Mouse (Mus musculus): ENCODE measurements around the gene Mrpl11. TPM values are rescaled to one million over a fixed set of nuclear protein-coding genes. Genes with fewer than 3 reads are reported as not detected.
"Not testable (repeated sequence)": the region's sequence is repeated elsewhere in the genome, so short reads cannot be mapped to it uniquely, and the experiment has no call there.

Mrpl11 gene
- total RNA-seq (2015; ENCODE audit: low replicate concordance) (4.7 and 8.0 TPM in 2 replicates), total RNA-seq (2017; ENCODE audit: low replicate concordance) (10.5 and 14.1 TPM in 2 replicates)

DNA sequence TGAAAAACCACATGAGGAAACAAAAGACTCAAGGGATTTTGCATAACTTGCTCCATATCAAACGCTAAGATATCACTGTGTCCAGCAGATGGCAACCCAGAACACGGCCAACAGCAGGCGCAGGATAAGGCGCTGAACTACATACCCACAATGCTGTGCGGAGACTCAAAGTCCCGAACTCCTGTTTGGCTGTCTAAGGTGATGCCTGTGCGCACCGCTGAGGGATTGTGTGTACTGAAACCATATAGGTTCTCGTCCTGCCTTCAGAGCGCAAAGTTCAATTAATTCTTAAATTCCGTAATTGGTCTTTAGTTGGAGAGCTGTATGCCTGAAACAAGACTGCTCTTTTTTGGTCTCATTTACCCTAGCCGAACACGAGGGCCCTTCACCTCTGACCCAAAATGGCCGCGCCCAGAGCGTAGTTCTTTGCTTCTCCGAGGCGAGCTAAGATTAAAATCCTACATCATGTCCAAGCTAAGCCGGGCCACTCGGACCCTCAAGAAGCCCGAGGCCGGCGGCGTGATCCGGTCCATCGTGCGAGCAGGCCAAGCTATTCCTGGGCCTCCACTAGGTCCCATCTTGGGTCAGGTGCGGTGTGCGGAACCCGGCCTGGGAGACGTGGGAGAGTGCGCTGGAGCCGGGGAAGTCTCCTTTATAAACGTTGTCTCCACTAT, at the start of gene Mrpl11:
Gene Mrpl11 (plus strand): TSS at position 220 of the 674 bp plus-strand sequence.
- ATAC-seq (replicated peaks; ENCODE audit: low FRiP score, poor library complexity, severe bottlenecking) = peak; percentile 97

DNA sequence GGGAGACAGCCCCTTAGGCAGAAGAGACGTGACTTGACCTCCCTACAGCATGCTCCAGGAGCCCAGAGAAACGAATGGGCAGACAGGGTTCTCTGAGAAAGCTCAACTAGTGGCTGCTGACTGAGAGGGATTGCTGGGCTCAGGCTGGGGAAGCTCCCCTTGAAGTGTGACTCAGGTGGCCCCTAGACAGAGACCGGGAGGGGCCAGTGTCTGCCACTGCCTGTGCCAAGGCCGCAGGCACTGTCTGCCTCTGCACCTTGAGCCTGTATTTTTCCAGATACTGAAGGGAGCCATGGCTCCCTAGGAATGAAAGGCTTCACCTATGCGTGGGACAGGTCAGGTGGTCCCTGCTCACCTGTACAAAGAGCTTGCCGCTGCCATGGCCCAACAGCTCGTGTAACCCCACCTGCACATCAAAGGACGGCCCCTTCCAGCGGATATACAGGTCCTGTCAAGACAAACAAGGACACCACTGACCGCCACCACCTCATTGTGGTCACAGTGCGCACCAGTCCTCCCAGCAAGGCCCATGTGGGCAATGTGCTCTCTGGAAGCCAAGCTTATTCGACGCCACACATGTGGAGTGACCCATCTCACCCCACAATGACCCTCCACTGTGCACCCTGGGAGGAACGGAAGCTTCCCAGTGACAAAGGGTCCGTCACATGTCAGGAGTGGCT, 45.9 kb upstream of the Mrpl11 start:
- ATAC-seq (replicated peaks; ENCODE audit: low FRiP score, poor library complexity, severe bottlenecking) = no peak

DNA sequence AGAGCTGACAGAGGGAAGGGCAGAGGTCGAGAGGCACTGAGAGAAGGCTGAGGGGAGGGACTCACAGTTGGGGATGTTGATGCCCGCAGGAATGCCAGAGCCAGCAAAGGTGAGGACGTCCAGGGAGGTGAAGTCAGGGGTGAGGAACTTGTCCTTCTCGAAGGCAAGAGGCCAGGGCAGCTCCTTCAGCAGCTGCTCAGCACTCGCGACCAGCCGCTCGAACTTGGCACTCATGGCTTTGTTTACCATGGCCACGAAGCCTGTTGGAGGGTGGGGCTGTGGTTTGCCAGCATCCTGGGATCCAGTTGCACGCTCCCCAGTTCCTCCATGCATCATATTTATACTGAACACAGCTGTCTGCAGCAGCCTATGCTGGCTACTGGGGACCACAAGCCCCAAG, 45.1 kb upstream of the Mrpl11 start:
- ATAC-seq (replicated peaks; ENCODE audit: low FRiP score, poor library complexity, severe bottlenecking) = no peak

DNA sequence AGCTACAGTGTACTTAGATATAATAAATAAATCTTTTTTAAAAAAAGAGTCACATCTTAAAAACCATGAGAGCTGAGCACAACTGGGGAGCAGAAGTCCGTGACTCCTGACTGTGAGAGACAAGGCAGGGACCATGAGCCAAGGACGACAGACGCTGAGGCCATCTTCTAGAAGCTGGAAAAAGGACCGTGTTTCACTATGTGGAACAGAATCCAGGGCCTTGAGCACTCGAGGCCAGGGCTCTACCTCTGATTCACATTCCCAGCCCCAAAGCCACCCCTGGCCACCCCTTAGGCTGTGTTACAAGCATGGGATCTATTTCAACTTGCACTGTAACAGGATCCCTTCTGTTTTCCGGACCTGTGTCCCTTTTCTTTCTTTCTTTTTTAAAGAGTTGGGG, 42.3 kb upstream of the Mrpl11 start:
- ATAC-seq (replicated peaks; ENCODE audit: low FRiP score, poor library complexity, severe bottlenecking) = no peak

DNA sequence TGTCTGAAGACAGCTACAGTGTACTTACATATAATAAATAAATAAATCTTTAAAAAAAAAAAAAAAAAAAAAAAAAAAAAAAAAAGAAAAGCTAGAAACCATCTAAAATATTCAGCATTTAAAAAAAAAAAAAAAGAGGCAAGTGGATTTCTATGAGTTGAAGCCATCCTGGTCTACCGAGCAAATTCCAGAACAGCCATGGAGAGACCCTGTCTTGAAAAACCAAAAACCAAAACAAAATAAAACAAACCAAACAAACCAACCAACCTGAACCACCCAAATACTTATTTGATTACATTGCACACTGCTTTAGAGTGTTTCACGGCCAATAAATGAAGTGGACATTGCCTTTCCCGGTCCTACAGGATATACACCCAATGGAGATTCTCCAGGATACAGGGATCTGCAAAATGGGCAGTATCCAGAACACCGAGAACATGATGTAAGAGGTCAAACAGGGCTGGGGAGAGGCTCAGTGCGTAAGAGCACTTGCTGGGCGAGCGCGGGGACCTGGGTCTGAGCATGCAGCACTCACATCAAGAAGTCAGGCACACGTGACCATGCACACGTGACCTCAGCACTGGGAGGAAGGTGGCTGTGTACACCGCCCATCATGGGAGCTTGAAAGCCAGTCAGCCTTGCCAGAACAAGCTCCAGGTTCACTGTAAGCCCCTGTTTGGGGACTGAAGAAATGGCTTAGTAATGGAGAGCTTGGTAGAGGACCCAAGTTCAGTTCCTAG, 36.7 kb upstream of the Mrpl11 start:
- ATAC-seq (replicated peaks; ENCODE audit: low FRiP score, poor library complexity, severe bottlenecking) = no peak

DNA sequence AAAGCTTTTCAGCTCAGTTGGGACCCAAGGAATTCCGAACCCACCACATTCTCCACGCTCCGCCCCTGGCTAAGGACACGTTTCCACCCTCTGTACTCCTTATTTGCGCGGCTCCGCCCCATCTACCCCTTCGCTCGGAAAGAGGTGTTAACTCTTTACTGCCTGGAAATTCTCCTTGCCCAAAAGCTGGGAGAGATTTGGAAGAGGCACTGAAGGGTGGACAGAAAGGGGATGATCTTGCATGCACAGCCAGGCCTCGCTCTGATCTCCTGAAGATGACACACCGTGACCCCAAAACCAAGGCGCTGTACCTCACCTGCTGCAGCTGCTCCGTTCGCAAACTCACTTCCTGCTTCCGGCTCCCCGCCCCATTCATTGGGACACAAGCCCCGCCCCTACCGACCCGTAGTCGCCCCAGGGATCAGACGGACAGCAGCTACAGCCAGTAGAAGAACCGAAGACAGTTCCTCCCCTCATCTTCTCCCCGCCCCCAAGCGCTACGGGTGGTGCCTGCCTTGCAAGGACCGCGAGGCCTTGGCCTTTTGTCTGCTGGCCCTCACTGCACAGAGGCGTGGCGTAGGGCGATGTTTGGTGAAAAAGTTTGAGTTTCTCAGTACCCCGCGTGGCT, 33.9 kb upstream of the Mrpl11 start, which contains the start of gene Dpp3:
Gene Dpp3 (minus strand): TSS at position 384 of the 628 bp plus-strand sequence.
- peak; percentile 99 for ATAC-seq (replicated peaks; ENCODE audit: low FRiP score, poor library complexity, severe bottlenecking)

DNA sequence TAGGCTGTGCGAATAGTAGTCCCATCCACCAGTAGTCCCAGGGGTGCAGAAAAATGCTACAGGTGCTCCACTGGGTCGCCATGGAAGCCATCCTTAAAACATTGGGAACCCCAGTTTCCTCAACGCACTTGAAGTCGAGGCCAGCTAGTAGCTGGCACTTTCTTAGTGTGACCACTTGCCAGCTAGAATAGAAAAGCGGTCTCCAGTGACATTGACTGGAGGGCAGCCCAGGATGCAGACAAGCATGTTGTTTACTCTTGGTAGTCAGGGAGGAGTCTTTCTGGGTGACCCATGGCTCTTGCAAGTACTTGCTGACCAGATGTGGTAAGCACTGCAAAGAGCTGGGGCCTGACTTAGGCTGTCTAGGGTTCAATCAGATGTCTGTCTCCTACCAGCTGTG, 33.2 kb upstream of the Mrpl11 start:
- ATAC-seq (replicated peaks; ENCODE audit: low FRiP score, poor library complexity, severe bottlenecking) = no peak

DNA sequence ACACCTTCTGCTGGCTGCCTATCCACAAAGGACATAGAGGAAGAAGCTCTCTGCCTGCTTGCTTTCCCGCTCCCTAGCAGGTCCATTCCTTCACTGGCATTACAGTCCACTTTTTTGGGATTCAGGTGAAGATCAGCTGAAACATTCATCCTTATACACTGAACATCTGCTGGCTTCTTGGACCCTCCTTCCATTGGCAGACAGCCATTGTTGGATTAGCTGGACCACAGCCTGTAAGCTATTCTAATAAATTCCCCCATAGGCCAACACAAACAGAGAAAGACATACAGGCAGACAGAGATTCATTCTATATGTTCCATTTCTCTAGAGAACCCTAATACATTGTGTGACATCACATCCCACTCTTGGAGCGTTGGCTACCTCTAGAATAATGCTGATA, 25.1 kb upstream of the Mrpl11 start:
- no peak for ATAC-seq (replicated peaks; ENCODE audit: low FRiP score, poor library complexity, severe bottlenecking)

DNA sequence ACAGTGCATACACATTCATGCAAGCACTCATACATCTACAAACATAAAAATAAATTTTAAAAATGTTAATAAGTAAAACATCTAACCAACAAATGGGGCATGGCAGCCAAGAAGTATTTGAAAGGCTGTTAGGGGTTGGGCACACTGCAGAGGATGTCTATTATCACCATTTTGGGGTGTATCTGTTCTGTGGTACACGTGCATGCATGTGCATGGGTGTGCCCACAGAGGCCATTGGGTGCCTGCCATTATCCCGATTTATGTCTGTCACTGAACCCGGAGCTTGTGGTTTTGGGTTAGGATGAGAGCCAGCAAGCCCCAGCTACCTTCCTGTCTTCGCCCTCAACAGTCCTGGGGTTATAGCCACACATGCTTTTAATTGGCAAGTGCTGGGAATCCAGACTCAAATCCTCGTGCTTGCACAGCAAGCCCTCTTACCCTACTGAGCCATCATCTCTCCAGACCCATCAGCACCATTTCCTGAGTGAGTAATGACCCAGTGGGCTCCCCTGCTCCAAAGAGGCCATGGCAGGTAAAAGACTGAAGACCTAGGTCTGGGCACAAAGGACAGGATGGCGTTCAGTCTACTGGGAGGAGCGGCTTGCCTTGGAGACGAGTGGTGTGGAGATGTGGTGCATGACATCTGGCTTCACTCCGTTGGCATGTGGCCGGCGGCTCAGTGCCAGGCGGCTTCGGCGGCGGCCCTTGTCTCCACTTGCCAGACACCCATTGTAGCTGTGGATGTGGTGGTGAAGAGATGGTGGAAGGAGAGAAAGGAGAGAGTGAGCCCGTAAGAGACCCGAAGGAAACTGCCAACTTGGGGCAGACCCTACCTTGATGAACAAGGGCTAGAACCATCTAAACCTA, 24.3 kb upstream of the Mrpl11 start:
- no peak for ATAC-seq (replicated peaks; ENCODE audit: low FRiP score, poor library complexity, severe bottlenecking)

DNA sequence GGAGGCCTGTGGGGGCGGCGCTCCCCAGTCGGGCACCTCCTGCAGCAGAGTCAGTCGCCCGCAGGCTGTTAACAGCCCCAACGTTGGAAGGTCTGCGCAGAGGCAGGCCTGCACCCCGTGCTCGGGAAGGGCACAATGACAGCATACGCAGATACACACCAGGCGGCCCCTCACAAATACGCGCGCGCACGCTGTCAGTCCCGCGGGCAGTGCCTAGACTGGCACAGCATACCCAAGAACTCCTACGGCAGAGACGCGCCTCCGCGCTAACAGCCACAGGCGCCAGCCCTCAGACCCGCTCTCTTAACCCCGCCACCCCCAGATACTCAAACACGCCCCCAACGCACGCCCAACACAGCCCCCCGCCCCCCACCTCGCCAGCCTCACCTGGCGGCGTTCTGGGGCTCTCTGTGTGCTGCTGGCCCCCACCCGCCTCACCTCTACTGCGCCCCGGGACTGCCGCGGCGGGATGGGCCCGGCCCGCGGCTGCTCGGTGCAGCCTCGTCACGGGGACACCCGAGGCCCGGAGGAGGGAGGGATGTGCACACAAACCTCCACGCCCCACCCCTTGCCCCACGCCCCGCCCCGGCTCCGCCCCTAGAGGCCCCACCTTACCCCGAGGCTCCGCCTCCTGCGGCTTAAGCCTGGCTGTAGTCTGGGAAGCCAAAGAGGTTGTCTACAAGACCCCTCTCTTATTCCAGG, 19.2 kb upstream of the Mrpl11 start, which contains the start of gene Peli3:
Gene Peli3 (minus strand): TSS at position 577 of the 702 bp plus-strand sequence.
- peak; percentile 83 for ATAC-seq (replicated peaks; ENCODE audit: low FRiP score, poor library complexity, severe bottlenecking)

DNA sequence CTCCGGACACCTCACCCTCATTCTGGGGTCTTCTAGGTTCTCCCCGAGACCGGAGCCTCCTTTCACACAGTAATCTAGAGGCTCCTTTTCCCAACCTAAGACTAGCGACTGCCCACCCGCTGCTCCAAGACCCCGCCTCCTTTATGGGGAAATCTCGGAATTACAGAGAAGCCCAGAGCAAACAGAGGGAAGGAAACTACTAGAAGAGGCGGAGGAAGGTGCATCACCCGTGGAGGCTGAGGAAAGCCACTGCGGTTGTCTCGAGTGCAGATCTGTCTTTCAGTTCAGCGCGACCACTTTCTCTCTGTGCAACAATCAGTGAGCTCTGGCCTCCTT, 18.7 kb upstream of the Mrpl11 start:
- ATAC-seq (replicated peaks; ENCODE audit: low FRiP score, poor library complexity, severe bottlenecking) = no peak

DNA sequence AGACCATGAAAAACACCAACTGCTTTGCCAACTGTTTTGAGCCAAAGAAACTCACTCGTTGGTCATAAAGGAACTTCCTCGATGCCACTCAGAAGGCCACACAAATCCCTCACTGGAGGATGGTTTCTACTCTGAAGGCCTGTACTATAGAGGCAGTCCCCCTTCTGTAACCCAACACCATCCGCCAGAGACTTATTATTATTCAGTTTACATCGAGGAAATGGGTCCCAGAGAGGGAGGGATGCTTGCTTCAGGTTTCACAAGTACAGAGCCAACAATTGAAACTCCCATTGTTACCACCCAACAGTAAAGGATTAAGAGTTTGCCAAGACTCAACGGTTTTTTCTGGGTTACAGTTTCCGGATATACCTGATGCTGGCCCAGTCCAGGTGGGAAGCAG, 16.4 kb upstream of the Mrpl11 start:
- no peak for ATAC-seq (replicated peaks; ENCODE audit: low FRiP score, poor library complexity, severe bottlenecking)

DNA sequence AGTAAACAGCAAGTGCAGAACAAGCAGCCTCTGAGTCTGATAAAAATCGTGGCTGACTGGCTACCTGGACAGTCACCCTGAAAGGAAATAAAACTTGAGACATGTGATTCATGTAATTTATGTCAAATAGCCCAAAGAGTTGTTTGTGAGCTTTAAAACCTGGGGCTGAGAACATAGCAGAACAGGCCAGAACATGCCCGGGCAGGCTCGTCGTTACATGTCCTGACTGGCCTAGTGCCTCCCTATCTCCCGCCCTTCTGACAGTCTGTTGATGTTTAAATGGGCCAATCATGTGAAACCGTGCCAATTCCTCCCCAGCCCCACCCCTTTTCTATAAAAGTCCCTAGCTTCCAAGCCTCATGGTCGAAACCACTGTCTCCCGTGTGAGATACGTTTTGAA, 13.3 kb upstream of the Mrpl11 start:
- ATAC-seq (replicated peaks; ENCODE audit: low FRiP score, poor library complexity, severe bottlenecking) = not testable (repeated sequence)

DNA sequence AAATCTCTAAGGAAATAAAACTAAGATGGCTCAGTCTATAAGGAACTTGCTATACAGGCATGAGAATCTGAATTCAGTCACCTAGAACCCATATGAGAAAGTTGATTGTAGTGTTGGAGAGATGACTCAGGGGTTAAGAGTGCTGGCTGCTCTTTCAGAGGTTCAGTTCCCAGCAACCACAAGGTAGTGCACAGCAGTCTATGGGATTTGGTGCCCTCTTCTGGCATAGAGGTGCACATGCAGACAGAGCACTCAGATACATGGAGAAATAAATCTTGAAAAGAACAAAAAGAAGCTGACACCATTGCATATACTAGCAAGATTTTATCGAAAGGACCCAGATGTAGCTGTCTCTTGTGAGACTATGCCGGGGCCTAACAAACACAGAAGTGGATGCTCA, 6.3 kb downstream of the Mrpl11 start:
- ATAC-seq (replicated peaks; ENCODE audit: low FRiP score, poor library complexity, severe bottlenecking) = peak; percentile 80

DNA sequence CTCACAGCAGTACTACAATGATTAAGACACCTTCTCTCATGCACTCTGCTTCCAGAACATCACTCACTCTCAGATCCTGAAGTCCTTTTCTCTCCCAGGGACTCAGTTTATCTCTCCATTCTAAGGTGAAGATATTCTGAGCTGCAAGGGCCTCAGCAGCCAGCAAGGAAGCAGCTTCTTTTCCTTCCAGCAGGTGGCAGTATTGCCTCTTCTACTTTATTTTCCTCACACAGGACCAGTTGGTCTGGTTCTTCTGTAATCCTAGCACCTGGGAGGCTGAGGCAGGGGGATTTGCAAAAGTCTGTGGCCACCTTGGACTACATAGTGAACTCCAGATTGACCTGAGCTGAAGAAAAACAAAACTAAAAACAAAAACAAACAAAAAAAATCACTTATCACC, 19.8 kb downstream of the Mrpl11 start:
- 0 out of 2 replicates have a peak, but pooled peaks have one; percentile 57 for ATAC-seq (replicated peaks; ENCODE audit: low FRiP score, poor library complexity, severe bottlenecking)

DNA sequence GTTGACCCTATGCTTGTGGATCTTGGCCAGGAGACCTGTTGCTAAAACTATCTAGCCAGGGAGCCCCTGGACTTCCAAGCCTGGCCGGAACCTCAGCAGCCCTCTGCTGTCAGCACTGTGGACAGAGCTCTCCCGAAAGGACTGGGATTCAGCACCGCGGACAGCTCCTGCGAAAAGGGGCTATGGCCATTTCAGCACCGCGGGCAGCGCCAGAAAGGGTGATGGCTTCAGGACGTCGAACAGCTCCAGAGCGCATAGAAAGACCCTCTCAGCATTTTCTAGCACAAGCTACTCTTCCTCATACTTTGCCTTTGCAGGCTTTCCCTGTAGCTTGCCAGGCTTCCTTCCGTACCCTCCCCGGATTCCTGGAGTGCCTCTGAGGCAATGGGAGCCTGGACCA, 27.1 kb downstream of the Mrpl11 start:
- 0 out of 2 replicates have a peak, but pooled peaks have one; percentile 59 for ATAC-seq (replicated peaks; ENCODE audit: low FRiP score, poor library complexity, severe bottlenecking)

DNA sequence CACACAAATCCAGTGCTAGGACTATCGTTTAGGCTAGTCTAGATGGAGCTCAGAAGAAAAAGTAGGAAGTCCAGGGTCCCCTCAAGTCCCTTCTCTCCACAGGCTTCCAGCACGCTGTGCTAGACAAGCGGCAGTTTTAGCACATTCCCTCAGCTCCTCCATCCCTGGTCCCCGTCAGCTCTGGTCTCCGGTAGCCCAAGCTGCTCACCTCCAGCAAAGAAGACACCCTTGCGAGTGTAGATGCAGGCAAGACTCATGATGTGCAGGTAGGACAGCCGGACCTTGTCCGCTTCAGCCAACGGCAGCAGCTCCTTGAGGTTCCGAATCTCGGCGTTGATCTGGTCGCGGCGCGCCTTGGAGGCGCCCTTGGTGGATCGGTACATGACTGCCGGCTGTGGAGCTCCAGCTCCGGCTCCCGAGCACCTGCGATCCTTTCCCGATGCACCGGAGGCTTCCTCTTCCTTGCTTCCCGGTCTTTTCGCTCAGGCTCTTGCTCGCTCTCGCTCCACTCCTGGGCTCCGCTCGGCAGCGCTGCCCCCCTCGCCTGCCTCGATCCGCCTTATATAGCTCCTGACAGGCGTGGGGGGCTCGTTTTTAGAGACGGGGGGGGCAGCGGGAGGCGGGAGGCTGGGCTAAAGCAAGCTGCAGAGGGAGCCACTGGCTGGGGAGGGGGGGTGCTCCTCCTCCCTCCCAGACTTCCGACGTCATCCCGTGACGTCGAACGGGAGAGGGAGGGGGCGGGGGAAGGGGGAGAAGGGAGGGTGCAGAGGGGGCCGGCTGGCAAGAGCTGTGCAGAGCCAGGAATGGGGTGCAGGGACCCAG, 27.7 kb downstream of the Mrpl11 start:
- no peak for ATAC-seq (replicated peaks; ENCODE audit: low FRiP score, poor library complexity, severe bottlenecking)

DNA sequence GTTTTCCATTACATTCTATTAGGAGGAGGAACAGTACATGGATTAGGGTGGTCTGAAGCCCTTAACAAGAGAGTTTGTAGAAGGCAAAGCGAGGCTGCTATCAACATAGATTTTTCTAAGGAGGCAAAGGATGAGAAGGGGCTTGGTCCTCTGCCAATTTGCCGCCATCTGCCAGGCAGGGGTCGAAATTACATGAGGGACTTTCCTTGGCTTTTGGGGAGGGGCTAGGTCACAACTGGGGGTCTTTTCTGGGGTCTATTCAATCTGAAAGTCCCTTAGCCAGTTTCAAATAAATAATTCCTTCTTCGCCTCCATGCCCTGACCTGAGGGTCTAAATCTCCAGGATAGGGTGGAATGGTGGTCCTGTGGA, 28.3 kb downstream of the Mrpl11 start, which contains the start of gene Npas4:
Gene Npas4 (minus strand): TSS at position 61 of the 370 bp plus-strand sequence.
- no peak for ATAC-seq (replicated peaks; ENCODE audit: low FRiP score, poor library complexity, severe bottlenecking)

Data from erythroid progenitor cell, adult 5-6 weeks (primary cell).